In genomic region chr7:108097486-108097885, GRCm38 (mm10) we compare ENCODE assay signal across 41 mouse cellular contexts. TPM values are rescaled to one million over a fixed set of nuclear protein-coding genes. Genes with fewer than 3 reads are reported as not detected.
"Had no signal": no experiment of that assay in that cellular context is flagged by ENCODE, and none has a peak within 500 bp of the region (broad histone marks: within the 10 kb centered on the region; RNA-seq: fewer than 3 reads in every experiment).

Gene Olfr482 (minus strand): TSS chr7:108097586.

- DNase-seq: heart, postnatal 10 days; heart, postnatal 14 days; heart, postnatal 36 days; heart, postnatal 4 days; kidney, adult 11 months; kidney, adult 18-20 months; kidney, adult 2 months; kidney, adult 8-10 months; kidney, adult 9 months; kidney, postnatal 10 days; kidney, postnatal 14 days; kidney, postnatal 25 days; kidney, postnatal 36 days; kidney, postnatal 4 days; layer of hippocampus, adult 9-11 months; layer of hippocampus, postnatal 36 days had no signal

- H3K4me1 ChIP-seq: heart, embryonic 10.5 days; heart, embryonic 12.5 days; heart, embryonic 13.5 days; heart, embryonic 15.5 days; hindbrain, embryonic 10.5 days; hindbrain, embryonic 12.5 days; hindbrain, embryonic 13.5 days; hindbrain, embryonic 15.5 days; intestine, embryonic 15.5 days; kidney, embryonic 15.5 days had no signal

- H3K9me3 ChIP-seq: heart, embryonic 10.5 days; heart, embryonic 12.5 days; heart, embryonic 13.5 days; heart, embryonic 15.5 days; hindbrain, embryonic 10.5 days; hindbrain, embryonic 12.5 days; hindbrain, embryonic 13.5 days; hindbrain, embryonic 15.5 days; intestine, embryonic 15.5 days; kidney, embryonic 15.5 days had no signal

- ATAC-seq: hindbrain, embryonic 16.5 days; hindbrain, postnatal 0 days; inflammation-experienced regulatory T-cells, adult 6 months; intestine, embryonic 15.5 days; intestine, embryonic 16.5 days; intestine, postnatal 0 days had no signal

- H3K9ac ChIP-seq: heart, embryonic 12.5 days; heart, embryonic 13.5 days; heart, embryonic 15.5 days; hindbrain, embryonic 12.5 days; hindbrain, embryonic 13.5 days; hindbrain, embryonic 14.5 days; hindbrain, embryonic 15.5 days; intestine, embryonic 15.5 days; kidney, embryonic 15.5 days had no signal

- H3K4me3 ChIP-seq: heart, embryonic 10.5 days; heart, embryonic 12.5 days; heart, embryonic 13.5 days; heart, embryonic 15.5 days; hindbrain, embryonic 10.5 days; hindbrain, embryonic 12.5 days; hindbrain, embryonic 13.5 days; hindbrain, embryonic 15.5 days; intestine, embryonic 15.5 days; kidney, embryonic 15.5 days; layer of hippocampus, adult 2 months had no signal

- H3K27ac ChIP-seq: heart, embryonic 10.5 days; heart, embryonic 13.5 days; heart, embryonic 15.5 days; hindbrain, embryonic 10.5 days; hindbrain, embryonic 12.5 days; hindbrain, embryonic 13.5 days; hindbrain, embryonic 14.5 days; hindbrain, embryonic 15.5 days; hindbrain, postnatal 0 days; intestine, embryonic 15.5 days; kidney, embryonic 15.5 days; kidney, postnatal 0 days; layer of hippocampus, adult 2 months had no signal

- H3K36me3 ChIP-seq: heart, embryonic 10.5 days; heart, embryonic 12.5 days; heart, embryonic 13.5 days; heart, embryonic 15.5 days; hindbrain, embryonic 10.5 days; hindbrain, embryonic 12.5 days; hindbrain, embryonic 13.5 days; hindbrain, embryonic 15.5 days; intestine, embryonic 15.5 days; kidney, embryonic 15.5 days had no signal

- H3K4me2 ChIP-seq: heart, embryonic 11.5 days; heart, embryonic 12.5 days; heart, embryonic 13.5 days; heart, embryonic 15.5 days; hindbrain, embryonic 12.5 days; hindbrain, embryonic 13.5 days; hindbrain, embryonic 14.5 days; hindbrain, embryonic 15.5 days; intestine, embryonic 15.5 days; kidney, embryonic 15.5 days had no signal

- H3K27me3 ChIP-seq: heart, embryonic 12.5 days; heart, embryonic 13.5 days; heart, embryonic 15.5 days; hindbrain, embryonic 12.5 days; hindbrain, embryonic 13.5 days; hindbrain, embryonic 15.5 days; intestine, embryonic 15.5 days; kidney, embryonic 15.5 days had no signal

RNA-seq across cellular contexts. Expression of gene Olfr482, which starts in this region (rescaled TPM):
- total RNA-seq: hematopoietic stem cell, adult 5-6 weeks; hindbrain, postnatal 0 days had no signal
- polyA plus RNA-seq: heart, embryonic 10.5 days; heart, embryonic 11.5 days; heart, embryonic 12.5 days; heart, embryonic 13.5 days; heart, postnatal 0 days; hindbrain, embryonic 11.5 days; hindbrain, embryonic 12.5 days; hindbrain, embryonic 13.5 days; hindbrain, embryonic 14.5 days; hindbrain, embryonic 15.5 days; intestine, embryonic 14.5 days; intestine, embryonic 15.5 days; kidney, embryonic 14.5 days; large intestine, adult 2 months had no signal
